Mouse (Mus musculus): Measurements from ENCODE around the gene Cct5. TPM values are rescaled to one million over a fixed set of nuclear protein-coding genes. Genes with fewer than 3 reads are reported as not detected.
"Not testable (repeated sequence)": the region's sequence is repeated elsewhere in the genome, so short reads cannot be mapped to it uniquely, and the experiment has no call there.

The Cct5 gene
- polyA plus RNA-seq, 1 experiment from 2014 or later: 429 TPM

GRCm38 (mm10) chr15:31583304-31584085, 18.1 kb downstream of the Cct5 start:
- ATAC-seq (replicated peaks; ENCODE audit: low FRiP score, low read depth): no peak
- Histone ChIP-seq H3K9ac (ENCODE audit: low read depth, low read length) (no peak overlapping the region), H3K36me3 (ENCODE audit: insufficient read depth, low read length) (no peaks in the 10 kb centered on the region), H3K4me2 (ENCODE audit: low read length) (no peak overlapping the region), H3K27ac (no peak overlapping the region), H3K9me3 (replicated peaks; ENCODE audit: low read length) (no peaks in the 10 kb centered on the region), H3K27me3 (ENCODE audit: insufficient read depth, low read length) (no peaks in the 10 kb centered on the region), H3K4me1 (replicated peaks; ENCODE audit: insufficient read depth, low read length) (no peaks in the 10 kb centered on the region), H3K4me3 (replicated peaks; ENCODE audit: low read depth, low read length) (no peak overlapping the region)
- no peak for TF ChIP-seq CTCF (IDR thresholded peaks at IDR 0.05; ENCODE audit: low read depth)
- no peak for DNase-seq (ENCODE audit: low spot score)
- 89% methylated on average over 13 of the region's 13 CpGs for WGBS

GRCm38 (mm10) chr15:31581086-31581485, 20.5 kb downstream of the Cct5 start:
- not testable (repeated sequence) for H3K4me3 ChIP-seq (replicated peaks; ENCODE audit: low read depth, low read length); DNase-seq (ENCODE audit: low spot score); H3K4me2 ChIP-seq (ENCODE audit: low read length); H3K9ac ChIP-seq (ENCODE audit: low read depth, low read length); H3K9me3 ChIP-seq (replicated peaks; ENCODE audit: low read length); H3K4me1 ChIP-seq (replicated peaks; ENCODE audit: insufficient read depth, low read length); H3K36me3 ChIP-seq (ENCODE audit: insufficient read depth, low read length); H3K27ac ChIP-seq; H3K27me3 ChIP-seq (ENCODE audit: insufficient read depth, low read length); ATAC-seq (replicated peaks; ENCODE audit: low FRiP score, low read depth)
- 87% methylated on average over 2 of the region's 2 CpGs for WGBS

GRCm38 (mm10) chr15:31576076-31576475, 25.5 kb downstream of the Cct5 start:
- no peak for TF ChIP-seq CTCF (IDR thresholded peaks at IDR 0.05; ENCODE audit: low read depth)

GRCm38 (mm10) chr15:31573692-31574091, 27.9 kb downstream of the Cct5 start:
- peaks cover 4% of the 10 kb centered on the region; the same call in 1 of the 2 replicates for H3K4me1 ChIP-seq (replicated peaks; ENCODE audit: insufficient read depth, low read length)
- TF ChIP-seq CTCF (IDR thresholded peaks at IDR 0.05; ENCODE audit: low read depth): no peak
- no peak for ATAC-seq (replicated peaks; ENCODE audit: low FRiP score, low read depth)

More at GRCm38 (mm10) chr15:31576076-31576475, 25.5 kb downstream of the Cct5 start:
- no peaks in the 10 kb centered on the region for H3K4me1 ChIP-seq (replicated peaks; ENCODE audit: insufficient read depth, low read length)
- H3K4me2 ChIP-seq (ENCODE audit: low read length): no peak overlapping the region
- no peaks in the 10 kb centered on the region for H3K27me3 ChIP-seq (ENCODE audit: insufficient read depth, low read length)
- H3K9me3 ChIP-seq (replicated peaks; ENCODE audit: low read length): no peaks in the 10 kb centered on the region
- WGBS: 53% methylated on average over 5 of the region's 5 CpGs
- no peak overlapping the region for H3K27ac ChIP-seq
- H3K36me3 ChIP-seq (ENCODE audit: insufficient read depth, low read length): no peaks in the 10 kb centered on the region
- no peak for ATAC-seq (replicated peaks; ENCODE audit: low FRiP score, low read depth)
- no peak overlapping the region for H3K9ac ChIP-seq (ENCODE audit: low read depth, low read length)
- DNase-seq (ENCODE audit: low spot score): no peak
- no peak overlapping the region for H3K4me3 ChIP-seq (replicated peaks; ENCODE audit: low read depth, low read length)

GRCm38 (mm10) chr15:31573287-31573686, 28.3 kb downstream of the Cct5 start:
- TF ChIP-seq CTCF (IDR thresholded peaks at IDR 0.05; ENCODE audit: low read depth): no peak
- Histone ChIP-seq H3K9me3 (replicated peaks; ENCODE audit: low read length) (no peaks in the 10 kb centered on the region), H3K27ac (no peak overlapping the region), H3K4me2 (ENCODE audit: low read length) (no peak overlapping the region), H3K27me3 (ENCODE audit: insufficient read depth, low read length) (no peaks in the 10 kb centered on the region), H3K4me3 (replicated peaks; ENCODE audit: low read depth, low read length) (no peak overlapping the region), H3K36me3 (ENCODE audit: insufficient read depth, low read length) (no peaks in the 10 kb centered on the region), H3K4me1 (replicated peaks; ENCODE audit: insufficient read depth, low read length) (peaks cover 8% of the 10 kb centered on the region; the same call in 1 of the 2 replicates), H3K9ac (ENCODE audit: low read depth, low read length) (no peak overlapping the region)
- no peak for ATAC-seq (replicated peaks; ENCODE audit: low FRiP score, low read depth)
- 91% methylated on average over 4 of the region's 4 CpGs for WGBS
- no peak for DNase-seq (ENCODE audit: low spot score)

More at GRCm38 (mm10) chr15:31573692-31574091, 27.9 kb downstream of the Cct5 start:
- H3K27ac ChIP-seq: no peak overlapping the region
- H3K9ac ChIP-seq (ENCODE audit: low read depth, low read length): no peak overlapping the region
- H3K27me3 ChIP-seq (ENCODE audit: insufficient read depth, low read length): no peaks in the 10 kb centered on the region
- DNase-seq (ENCODE audit: low spot score): no peak
- H3K4me3 ChIP-seq (replicated peaks; ENCODE audit: low read depth, low read length): no peak overlapping the region
- H3K36me3 ChIP-seq (ENCODE audit: insufficient read depth, low read length): no peaks in the 10 kb centered on the region
- no peak overlapping the region for H3K4me2 ChIP-seq (ENCODE audit: low read length)
- H3K9me3 ChIP-seq (replicated peaks; ENCODE audit: low read length): no peaks in the 10 kb centered on the region

GRCm38 (mm10) chr15:31571906-31572722, 29.5 kb downstream of the Cct5 start:
- no peak overlapping the region for H3K4me3 ChIP-seq (replicated peaks; ENCODE audit: low read depth, low read length)
- H3K4me1 ChIP-seq (replicated peaks; ENCODE audit: insufficient read depth, low read length): peaks cover 13% of the 10 kb centered on the region; the same call in 1 of the 2 replicates
- WGBS: 77% methylated on average over 16 of the region's 16 CpGs
- no peak for TF ChIP-seq CTCF (IDR thresholded peaks at IDR 0.05; ENCODE audit: low read depth)
- no peak for ATAC-seq (replicated peaks; ENCODE audit: low FRiP score, low read depth)
- no peaks in the 10 kb centered on the region for H3K36me3 ChIP-seq (ENCODE audit: insufficient read depth, low read length)
- H3K9me3 ChIP-seq (replicated peaks; ENCODE audit: low read length): no peaks in the 10 kb centered on the region
- DNase-seq (ENCODE audit: low spot score): no peak
- no peak overlapping the region for H3K9ac ChIP-seq (ENCODE audit: low read depth, low read length)
- no peak overlapping the region for H3K27ac ChIP-seq
- H3K4me2 ChIP-seq (ENCODE audit: low read length): no peak overlapping the region
- H3K27me3 ChIP-seq (ENCODE audit: insufficient read depth, low read length): no peaks in the 10 kb centered on the region
